Mouse (Mus musculus) forebrain, embryonic 10.5 days (tissue): ENCODE results near the gene Dlg2. TPM values are rescaled to one million over a fixed set of nuclear protein-coding genes. Genes with fewer than 3 reads are reported as not detected.
A peak's percentile ranks its signal among the peaks of the same experiment; 100 is the strongest.

Source experiments
- DNase-seq: peaks from one replicate; pipeline ENCODE4 v3.0.0-alpha.2; 2017; ENCODE audit warnings: low spot score; ENCODE audit errors: extremely low spot score
- H3K27ac ChIP-seq: fragments of 300-500 bp; sonication (generic); 2 replicates; pipeline ENCODE4 v1.5.1; 2016; ENCODE audit warnings: mild to moderate bottlenecking
- H3K27me3 ChIP-seq: fragments of 300-500 bp; sonication (generic); 2 replicates; pipeline ENCODE4 v1.6.1; 2016; ENCODE audit warnings: mild to moderate bottlenecking; ENCODE audit not compliant: poor library complexity, severe bottlenecking
- H3K36me3 ChIP-seq: fragments of 300-500 bp; sonication (generic); replicated peaks from 2 replicates; pipeline ENCODE4 v1.6.1; 2016; ENCODE audit warnings: mild to moderate bottlenecking, moderate library complexity
- H3K4me1 ChIP-seq: fragments of 300-500 bp; sonication (generic); 2 replicates; pipeline ENCODE4 v1.6.1; 2016
- H3K4me3 ChIP-seq: fragments of 300-500 bp; sonication (generic); 2 replicates; pipeline ENCODE4 v1.5.1; 2016; ENCODE audit warnings: mild to moderate bottlenecking, moderate library complexity
- H3K9me3 ChIP-seq: fragments of 300-500 bp; sonication (generic); 2 replicates; pipeline ENCODE4 v1.6.1; 2016; ENCODE audit warnings: mild to moderate bottlenecking, moderate library complexity
- WGBS: fragments of 180-500 bp; shearing (Covaris S2); methylation state at CpG from one replicate; pipeline ENCODE4 v1.1.7; 2016; 5-methylcytosine and 5-hydroxymethylcytosine counted together
- polyA plus RNA-seq: library from polyadenylated mRNA; unstranded; fragments of >200 nt; fragmentation: Nextera tagmentation; extraction: Ambion mirVana; gene quantifications from 2 replicates; pipeline ENCODE4 v1.2.1, GENCODE M21; 2016

Gene Dlg2
- polyA plus RNA-seq, 1 experiment from 2014 or later, result 0.95 TPM

DNA sequence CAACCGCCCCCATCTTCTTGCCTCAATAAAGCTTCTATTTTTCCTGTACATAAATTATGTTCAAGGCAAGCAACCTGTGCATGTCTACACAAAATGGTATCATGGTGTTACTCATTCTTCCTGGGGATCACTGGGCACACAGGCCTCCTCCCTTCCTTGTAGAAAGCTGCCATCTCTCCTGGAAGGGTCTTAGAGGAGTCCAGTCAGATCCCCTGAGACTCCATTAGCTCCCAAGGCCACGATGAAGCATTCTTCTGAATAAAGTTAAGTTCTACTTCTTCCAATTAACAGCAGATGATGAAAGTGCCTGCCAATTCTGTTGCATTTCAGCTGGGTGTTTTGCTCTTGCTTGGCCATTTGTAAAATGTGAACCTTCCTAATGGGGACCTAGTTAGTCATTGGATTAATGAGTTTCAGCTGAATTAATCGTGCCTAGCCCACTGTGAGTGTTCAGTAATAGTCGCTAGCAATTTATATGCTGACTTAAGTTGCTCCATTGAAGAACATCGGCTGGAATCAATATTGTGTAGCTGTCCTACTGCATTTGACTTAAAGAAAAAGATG is 953.3 kb downstream of the Dlg2 start:
- 82% methylated on average over 5 of the region's 5 CpGs for WGBS
- Histone ChIP-seq H3K4me3 (no peak overlapping the region), H3K9me3 (no peaks in the 10 kb centered on the region), H3K36me3 (no peaks in the 10 kb centered on the region), H3K4me1 (no peaks in the 10 kb centered on the region), H3K27ac (no peak overlapping the region), H3K27me3 (no peaks in the 10 kb centered on the region)
- no peak for DNase-seq

DNA sequence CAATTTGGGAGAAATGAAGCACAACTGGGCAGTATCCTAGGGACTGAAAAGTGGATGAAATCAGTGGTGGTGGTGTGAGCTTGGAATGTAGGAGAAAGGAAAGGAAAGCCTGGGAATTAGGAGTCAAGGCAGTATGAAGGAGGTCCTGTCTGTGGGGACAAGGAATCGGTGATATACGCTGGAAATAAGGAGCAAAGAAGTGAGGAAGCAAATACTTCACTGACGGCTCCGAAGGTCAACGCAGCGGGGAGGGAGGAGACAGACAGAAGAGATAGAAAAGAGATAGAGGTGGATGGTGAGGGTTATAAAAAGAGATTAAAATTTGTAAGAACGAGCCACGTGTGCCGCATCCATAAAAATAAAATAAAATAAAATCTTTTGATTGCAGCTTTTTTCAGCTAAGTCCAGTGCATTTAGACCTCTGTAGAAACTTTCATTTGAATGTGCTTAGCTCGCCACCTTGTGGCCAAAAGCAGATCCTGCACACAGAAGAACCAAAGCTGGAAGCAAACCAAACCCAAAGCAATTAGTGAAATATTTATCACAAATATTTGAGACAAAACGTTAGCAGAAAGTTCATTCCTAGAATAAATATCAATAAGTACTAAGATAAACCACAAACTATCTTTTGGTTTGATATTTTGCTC is 955.2 kb downstream of the Dlg2 start:
- H3K9me3 ChIP-seq, result no peaks in the 10 kb centered on the region
- H3K4me3 ChIP-seq, result no peak overlapping the region
- H3K27ac ChIP-seq, result no peak overlapping the region
- peak; percentile 53 for DNase-seq
- H3K4me1 ChIP-seq, result no peaks in the 10 kb centered on the region
- no peaks in the 10 kb centered on the region for H3K27me3 ChIP-seq
- WGBS, result 46% methylated on average over 11 of the region's 11 CpGs
- no peaks in the 10 kb centered on the region for H3K36me3 ChIP-seq

DNA sequence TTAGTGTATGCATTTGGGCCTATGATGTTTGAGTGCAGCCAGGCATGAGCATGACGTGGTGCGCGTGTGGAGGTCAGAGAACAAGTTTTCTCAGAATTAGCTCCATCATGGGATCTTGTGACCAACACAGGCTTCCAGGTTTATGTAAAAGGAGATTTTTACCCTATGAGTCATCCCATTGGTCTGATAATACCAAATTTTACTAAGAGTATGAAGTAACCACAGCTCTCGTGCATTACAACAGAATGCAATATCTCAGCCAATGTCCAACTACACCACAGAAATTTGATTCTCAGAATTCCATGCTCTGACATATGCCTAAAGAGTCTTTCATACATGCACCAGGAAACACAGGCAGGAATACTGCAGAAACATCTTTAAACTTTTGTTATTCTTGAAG is 956.1 kb downstream of the Dlg2 start:
- WGBS, result 94% methylated on average over 4 of the region's 4 CpGs
- H3K9me3 ChIP-seq, result no peaks in the 10 kb centered on the region
- no peaks in the 10 kb centered on the region for H3K27me3 ChIP-seq
- no peak for DNase-seq
- H3K36me3 ChIP-seq, result no peaks in the 10 kb centered on the region
- no peaks in the 10 kb centered on the region for H3K4me1 ChIP-seq
- no peak overlapping the region for H3K4me3 ChIP-seq
- no peak overlapping the region for H3K27ac ChIP-seq

DNA sequence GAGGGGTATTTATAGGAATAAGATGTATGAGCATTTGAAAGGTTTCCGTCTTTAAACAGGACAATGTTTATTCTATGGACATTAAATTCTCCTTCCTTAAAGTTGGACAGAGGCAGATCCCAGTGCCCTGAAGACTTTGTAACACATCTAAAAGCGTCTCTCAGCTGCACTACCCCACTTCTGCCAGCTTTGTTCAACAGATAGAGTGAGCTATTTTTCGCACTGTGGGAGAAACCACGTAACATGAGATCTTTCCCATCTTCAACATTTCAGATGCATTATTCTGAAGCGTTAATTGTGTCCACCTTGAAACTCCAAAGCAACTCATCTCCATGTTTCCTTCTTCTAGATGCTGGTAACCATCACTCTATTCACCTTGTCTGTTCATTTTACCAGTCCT is 958.3 kb downstream of the Dlg2 start:
- no peaks in the 10 kb centered on the region for H3K9me3 ChIP-seq
- no peaks in the 10 kb centered on the region for H3K27me3 ChIP-seq
- no peaks in the 10 kb centered on the region for H3K4me1 ChIP-seq
- no peak overlapping the region for H3K4me3 ChIP-seq
- H3K27ac ChIP-seq, result no peak overlapping the region
- no peaks in the 10 kb centered on the region for H3K36me3 ChIP-seq
- DNase-seq, result no peak
- WGBS, result 86% methylated on average over 5 of the region's 5 CpGs

DNA sequence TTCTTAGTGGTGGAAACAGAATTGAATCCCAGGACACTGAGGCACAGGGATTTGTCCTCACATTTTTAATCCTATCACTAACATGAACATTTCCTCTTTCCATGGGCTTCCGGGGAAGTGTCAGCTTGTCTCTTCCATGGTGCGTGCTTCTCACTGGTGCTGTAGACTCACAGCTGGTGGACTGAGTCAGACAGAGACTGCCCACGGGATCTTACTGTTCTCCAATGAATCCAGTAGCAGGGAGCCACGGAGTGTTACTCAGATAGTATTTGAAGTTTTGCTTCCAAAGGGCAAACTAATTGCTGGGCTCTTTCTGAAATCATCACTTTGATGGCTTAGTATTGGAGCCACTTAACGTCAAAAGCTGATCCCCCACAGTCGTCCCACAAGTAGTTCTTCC is 963.9 kb downstream of the Dlg2 start:
- Histone ChIP-seq H3K27me3 (no peaks in the 10 kb centered on the region), H3K36me3 (no peaks in the 10 kb centered on the region), H3K4me3 (no peak overlapping the region), H3K27ac (no peak overlapping the region), H3K4me1 (peaks cover 3% of the 10 kb centered on the region; the same call in 1 of the 2 replicates), H3K9me3 (no peaks in the 10 kb centered on the region)
- WGBS, result 91% methylated on average over 6 of the region's 6 CpGs
- no peak for DNase-seq

DNA sequence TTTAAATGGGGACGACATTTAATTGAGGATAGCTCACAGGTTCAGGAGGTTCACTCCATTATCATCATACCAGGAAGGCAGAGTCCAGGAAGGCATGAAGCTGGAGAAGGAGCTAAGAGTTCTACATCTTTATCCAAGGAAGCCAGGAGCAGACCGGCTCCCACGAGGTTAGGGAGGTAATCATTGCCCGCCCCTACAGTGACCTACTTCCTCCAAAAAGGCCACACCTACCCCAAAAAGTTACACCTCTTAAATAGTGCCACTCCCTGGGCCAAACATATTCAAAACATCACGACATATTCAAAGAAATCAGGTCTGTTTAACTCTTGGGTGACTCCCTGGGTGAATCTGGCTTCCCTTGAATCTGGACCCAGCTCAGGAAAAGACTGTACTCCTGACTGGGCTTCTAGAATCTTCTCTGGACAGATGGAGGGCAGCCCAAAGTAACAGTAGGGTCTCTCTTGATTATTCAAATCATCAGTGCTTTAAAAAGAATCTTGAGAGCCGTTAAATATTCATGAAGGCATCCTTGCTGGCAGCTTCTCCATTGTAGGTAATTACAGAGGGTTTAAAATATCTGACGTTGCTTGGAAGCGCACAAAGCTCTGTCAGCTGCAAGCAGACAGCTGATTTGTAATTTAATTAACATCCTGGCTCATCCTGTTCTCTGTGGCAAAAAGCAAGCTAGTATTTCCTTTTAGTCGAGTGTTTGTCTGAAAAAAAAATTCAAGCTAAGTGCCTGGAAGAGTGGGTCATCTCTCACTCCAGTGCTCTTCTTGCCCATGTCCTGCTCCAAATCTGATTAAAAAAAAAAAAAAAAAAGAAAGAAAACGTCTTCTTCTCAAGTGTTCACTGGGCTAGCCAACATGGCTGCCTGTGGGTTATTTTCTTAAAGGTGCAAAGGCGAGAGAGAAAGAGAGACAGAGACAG is 966.2 kb downstream of the Dlg2 start:
- no peak overlapping the region for H3K27ac ChIP-seq
- no peaks in the 10 kb centered on the region for H3K9me3 ChIP-seq
- WGBS, result 69% methylated on average over 11 of the region's 11 CpGs
- DNase-seq, result no peak
- H3K36me3 ChIP-seq, result no peaks in the 10 kb centered on the region
- no peak overlapping the region for H3K4me3 ChIP-seq
- H3K27me3 ChIP-seq, result no peaks in the 10 kb centered on the region
- H3K4me1 ChIP-seq, result peaks cover 3% of the 10 kb centered on the region; the same call in 1 of the 2 replicates

DNA sequence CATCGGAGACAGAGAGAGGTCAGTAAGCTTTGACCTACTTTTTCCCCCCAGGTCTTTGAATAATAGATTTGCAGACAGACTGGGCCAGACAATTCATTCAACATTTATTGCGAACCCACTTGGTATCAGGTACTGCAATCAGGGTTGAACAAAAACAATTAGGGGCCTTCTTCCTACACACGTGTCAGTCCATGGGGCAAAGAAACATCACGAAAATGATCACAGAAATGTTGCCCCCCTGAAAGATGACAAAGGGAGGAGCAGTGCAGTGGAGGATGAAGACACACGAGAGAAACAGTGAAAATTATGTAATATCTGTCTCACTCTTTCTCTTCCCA is 966.9 kb downstream of the Dlg2 start:
- no peak overlapping the region for H3K27ac ChIP-seq

DNA sequence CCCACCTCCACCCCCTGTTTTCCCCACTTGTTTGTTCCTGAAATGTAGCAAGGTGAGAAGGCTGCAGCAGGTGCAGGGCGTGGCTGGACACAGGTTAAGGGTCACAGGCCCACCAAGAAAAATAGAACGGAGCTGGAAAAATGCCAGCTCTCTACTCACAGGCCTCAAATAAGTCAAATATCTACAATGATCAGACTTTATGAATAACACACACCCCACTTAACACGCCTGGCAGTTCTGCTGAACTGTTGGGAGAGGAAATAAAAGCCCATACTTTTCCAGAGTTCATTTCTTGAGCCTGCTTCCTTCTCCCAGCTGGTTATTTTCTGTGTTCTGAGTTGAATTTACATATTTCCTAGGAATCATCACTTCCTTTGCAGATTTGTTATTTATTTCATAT is 967.4 kb downstream of the Dlg2 start:
- Histone ChIP-seq H3K4me1 (peaks cover 3% of the 10 kb centered on the region; the same call in 1 of the 2 replicates), H3K4me3 (no peak overlapping the region)
- 88% methylated on average over 3 of the region's 3 CpGs for WGBS

More for the DNA sequence above, 966.9 kb downstream of the Dlg2 start:
- Histone ChIP-seq H3K4me1 (peaks cover 3% of the 10 kb centered on the region; the same call in 1 of the 2 replicates), H3K9me3 (no peaks in the 10 kb centered on the region), H3K4me3 (no peak overlapping the region), H3K27me3 (no peaks in the 10 kb centered on the region), H3K36me3 (no peaks in the 10 kb centered on the region)
- no peak for DNase-seq
- WGBS, result 84% methylated on average over 5 of the region's 5 CpGs

DNA sequence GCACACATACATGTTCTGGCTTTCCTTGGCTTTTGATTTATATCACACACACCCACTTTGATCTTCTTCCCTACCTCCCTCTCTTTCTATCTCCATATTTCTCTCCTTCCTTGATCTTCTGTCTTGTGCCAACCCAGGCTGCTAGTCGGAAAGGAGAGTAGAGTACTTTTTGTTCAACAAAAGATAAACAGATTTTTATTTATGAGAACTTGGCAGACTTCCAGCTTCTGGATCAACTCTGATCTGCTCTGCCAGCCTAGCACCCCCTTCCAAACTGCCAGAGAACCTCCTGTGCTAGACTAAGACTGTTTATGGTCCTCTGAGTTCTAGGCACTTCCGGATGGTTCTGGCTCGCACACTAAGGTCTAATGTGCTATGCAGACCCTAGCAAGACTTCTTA is 968.3 kb downstream of the Dlg2 start:
- no peak overlapping the region for H3K27ac ChIP-seq
- WGBS, result 93% methylated on average over 3 of the region's 3 CpGs
- no peaks in the 10 kb centered on the region for H3K9me3 ChIP-seq
- no peaks in the 10 kb centered on the region for H3K27me3 ChIP-seq
- H3K4me1 ChIP-seq, result peaks cover 3% of the 10 kb centered on the region; the same call in 1 of the 2 replicates
- H3K36me3 ChIP-seq, result no peaks in the 10 kb centered on the region
- no peak for DNase-seq
- H3K4me3 ChIP-seq, result no peak overlapping the region

More for the DNA sequence above, 967.4 kb downstream of the Dlg2 start:
- Histone ChIP-seq H3K27me3 (no peaks in the 10 kb centered on the region), H3K36me3 (no peaks in the 10 kb centered on the region), H3K27ac (no peak overlapping the region), H3K9me3 (no peaks in the 10 kb centered on the region)
- DNase-seq, result no peak

DNA sequence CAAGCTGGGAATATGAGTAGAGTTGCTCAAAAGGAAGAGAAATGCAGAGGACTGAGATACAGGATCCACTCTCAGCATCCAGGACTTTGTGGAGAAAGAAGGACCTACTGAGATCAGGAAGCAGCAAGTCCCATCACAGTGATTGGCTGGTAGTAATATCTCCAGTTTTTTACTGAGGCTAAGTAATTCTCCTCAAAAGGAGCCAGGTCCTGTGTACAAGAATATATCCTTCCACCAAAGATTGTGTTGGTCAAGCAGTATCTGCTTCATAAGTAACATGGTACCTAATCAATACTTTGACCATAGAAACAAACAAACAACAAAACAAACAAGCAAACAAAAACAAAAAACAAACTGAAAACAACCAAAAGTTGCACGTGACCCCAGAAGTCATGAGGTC is 980.3 kb downstream of the Dlg2 start:
- H3K9me3 ChIP-seq, result no peaks in the 10 kb centered on the region
- 20% methylated on average over 1 of the region's 1 CpGs for WGBS
- H3K4me1 ChIP-seq, result no peaks in the 10 kb centered on the region
- DNase-seq, result no peak
- H3K4me3 ChIP-seq, result no peak overlapping the region
- H3K27ac ChIP-seq, result no peak overlapping the region
- H3K27me3 ChIP-seq, result no peaks in the 10 kb centered on the region
- H3K36me3 ChIP-seq, result no peaks in the 10 kb centered on the region

DNA sequence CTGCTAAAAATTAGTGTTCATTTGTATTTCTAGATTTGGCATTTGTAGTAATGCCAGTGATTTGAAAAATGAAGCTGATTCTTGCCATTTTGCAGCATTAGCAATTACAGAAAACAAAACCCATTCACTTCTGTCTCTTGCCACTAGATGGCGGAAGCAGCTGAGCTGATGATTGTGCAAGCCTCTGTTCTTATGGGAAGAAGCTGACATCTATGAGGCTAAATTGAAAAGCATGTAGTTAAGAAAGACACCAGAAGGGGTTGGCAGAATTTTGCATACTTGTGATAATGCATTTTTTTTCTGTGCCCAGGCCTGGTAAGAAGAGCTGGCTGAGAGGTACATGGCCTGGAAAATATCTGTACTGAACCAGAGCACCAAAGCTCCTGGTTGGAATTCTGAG is 980.7 kb downstream of the Dlg2 start:
- peak; percentile 55 for DNase-seq
- H3K9me3 ChIP-seq, result no peaks in the 10 kb centered on the region
- H3K4me1 ChIP-seq, result no peaks in the 10 kb centered on the region
- H3K36me3 ChIP-seq, result no peaks in the 10 kb centered on the region
- 0% methylated on average over 1 of the region's 1 CpGs for WGBS
- H3K27me3 ChIP-seq, result no peaks in the 10 kb centered on the region
- H3K27ac ChIP-seq, result no peak overlapping the region
- H3K4me3 ChIP-seq, result no peak overlapping the region

DNA sequence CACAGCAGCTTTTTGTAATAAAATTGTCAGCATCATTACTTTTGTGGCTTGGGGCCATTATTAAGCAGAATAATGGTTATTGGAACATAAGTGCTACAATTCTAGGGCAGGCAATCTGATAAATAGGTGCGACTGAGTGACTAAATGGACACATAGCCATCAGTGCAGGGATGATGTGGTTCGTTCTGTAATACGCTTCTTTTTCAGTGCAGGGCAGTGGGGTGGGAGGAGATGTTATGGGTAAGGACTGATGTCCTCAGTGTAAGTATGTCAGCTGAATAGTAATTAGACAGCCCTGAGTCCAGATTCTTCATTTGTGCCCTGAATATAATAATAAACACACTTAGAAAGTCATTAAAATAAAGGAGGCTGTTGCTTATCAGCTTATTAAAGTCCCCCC is 984.9 kb downstream of the Dlg2 start:
- H3K27me3 ChIP-seq, result no peaks in the 10 kb centered on the region
- H3K4me3 ChIP-seq, result no peak overlapping the region
- H3K27ac ChIP-seq, result no peak overlapping the region
- no peaks in the 10 kb centered on the region for H3K36me3 ChIP-seq
- DNase-seq, result no peak
- no peaks in the 10 kb centered on the region for H3K9me3 ChIP-seq
- H3K4me1 ChIP-seq, result no peaks in the 10 kb centered on the region
- 92% methylated on average over 3 of the region's 3 CpGs for WGBS

DNA sequence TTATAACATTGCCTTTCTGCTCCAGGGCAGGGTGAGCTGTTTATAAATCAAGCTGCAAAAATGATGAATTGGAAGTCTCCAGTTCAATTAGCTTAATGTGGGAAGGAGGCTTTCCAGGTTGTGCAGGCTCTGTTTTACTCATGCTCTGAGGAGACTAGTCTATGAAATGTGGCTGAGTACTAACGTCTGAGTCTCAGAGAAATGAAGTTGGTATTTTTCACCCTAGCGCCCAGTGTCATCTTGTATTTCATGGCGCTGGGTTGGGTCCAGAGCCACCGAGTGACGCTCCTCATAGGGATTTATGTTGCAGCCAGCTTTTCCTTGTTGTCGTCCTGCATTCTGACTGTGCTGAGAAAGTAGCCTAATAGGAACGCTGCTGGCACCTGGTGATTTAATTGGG is 986.8 kb downstream of the Dlg2 start:
- WGBS, result 76% methylated on average over 7 of the region's 7 CpGs
- no peak for DNase-seq
- H3K27me3 ChIP-seq, result no peaks in the 10 kb centered on the region
- H3K4me1 ChIP-seq, result no peaks in the 10 kb centered on the region
- no peak overlapping the region for H3K27ac ChIP-seq
- H3K4me3 ChIP-seq, result no peak overlapping the region
- no peaks in the 10 kb centered on the region for H3K36me3 ChIP-seq
- H3K9me3 ChIP-seq, result no peaks in the 10 kb centered on the region
